Mouse (Mus musculus): ENCODE measurements around the gene Ovol3. TPM values are rescaled to one million over a fixed set of nuclear protein-coding genes. Genes with fewer than 3 reads are reported as not detected.
A peak's percentile ranks its signal among the peaks of the same experiment; 100 is the strongest.
"Not testable (repeated sequence)": the region's sequence is repeated elsewhere in the genome, so short reads cannot be mapped to it uniquely, and the experiment has no call there.

Ovol3 gene
- polyA plus RNA-seq, 1 experiment from 2014 or later: 0.19 TPM

DNA sequence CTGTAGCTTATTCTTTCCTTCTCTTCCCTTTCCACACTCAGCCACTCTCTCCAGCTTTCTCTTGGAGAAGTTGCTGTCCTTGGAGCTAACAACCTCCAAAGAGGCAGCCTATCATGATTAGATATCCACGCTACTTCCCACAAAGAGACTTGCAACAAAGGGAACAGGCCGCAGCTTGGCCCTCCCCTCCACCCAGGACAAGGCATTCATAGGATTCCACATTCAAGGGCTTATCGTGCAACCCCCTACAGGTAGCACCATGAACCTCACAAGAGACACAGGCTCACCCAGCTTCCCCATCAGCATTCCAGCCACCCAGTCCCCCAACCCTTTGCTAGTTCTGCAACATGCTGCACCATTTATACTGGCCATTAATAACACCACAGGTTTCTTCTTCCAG is 31.3 kb upstream of the Ovol3 start:
- WGBS: 70% methylated on average over 3 of the region's 3 CpGs

DNA sequence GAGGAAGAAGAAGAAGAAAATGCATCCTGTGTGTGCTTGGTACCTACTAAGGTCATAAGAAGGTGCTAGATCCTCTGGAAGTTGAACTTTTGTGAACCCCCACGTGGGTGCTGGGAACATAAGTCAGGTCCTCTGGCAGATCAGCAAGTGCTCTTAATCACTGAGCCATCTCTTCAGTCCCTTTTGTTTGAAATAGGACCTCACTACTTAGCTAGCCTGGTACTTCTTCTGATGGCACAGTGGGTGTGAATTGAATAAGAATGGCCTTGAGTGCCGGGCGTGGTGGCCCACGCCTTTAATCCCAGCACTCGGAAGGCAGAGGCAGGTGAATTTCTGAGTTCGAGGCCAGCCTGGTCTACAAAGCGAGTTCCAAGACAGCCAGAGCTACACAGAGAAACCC is 30.4 kb upstream of the Ovol3 start:
- Histone ChIP-seq H3K27me3 (ENCODE audit: control insufficient read depth, insufficient read depth, low read length) (no peaks in the 10 kb centered on the region), H3K9ac (ENCODE audit: low read length) (no peak overlapping the region), H3K4me1 (ENCODE audit: control insufficient read depth, insufficient read depth, low read length) (no peaks in the 10 kb centered on the region), H3K9me3 (replicated peaks; ENCODE audit: control insufficient read depth, low read length) (no peaks in the 10 kb centered on the region), H3K4me3 (replicated peaks; ENCODE audit: low read length) (no peak overlapping the region), H3K27ac (ENCODE audit: low read length) (no peak overlapping the region), H3K36me3 (ENCODE audit: control insufficient read depth, insufficient read depth, low read length) (0 out of 2 replicates have a peak, but pooled peaks cover 2% of the 10 kb centered on the region), H3K4me2 (ENCODE audit: low read depth, low read length) (no peak overlapping the region)
- WGBS: 81% methylated on average over 7 of the region's 7 CpGs
- ATAC-seq (ENCODE audit: insufficient read depth, low FRiP score): no peak

More for the DNA sequence above, 31.3 kb upstream of the Ovol3 start:
- no peaks in the 10 kb centered on the region for H3K36me3 ChIP-seq (ENCODE audit: control insufficient read depth, insufficient read depth, low read length)
- no peak for ATAC-seq (ENCODE audit: insufficient read depth, low FRiP score)
- no peak overlapping the region for H3K27ac ChIP-seq (ENCODE audit: low read length)
- H3K4me1 ChIP-seq (ENCODE audit: control insufficient read depth, insufficient read depth, low read length): no peaks in the 10 kb centered on the region
- no peak overlapping the region for H3K4me2 ChIP-seq (ENCODE audit: low read depth, low read length)
- H3K9me3 ChIP-seq (replicated peaks; ENCODE audit: control insufficient read depth, low read length): no peaks in the 10 kb centered on the region
- no peak overlapping the region for H3K4me3 ChIP-seq (replicated peaks; ENCODE audit: low read length)
- H3K27me3 ChIP-seq (ENCODE audit: control insufficient read depth, insufficient read depth, low read length): no peaks in the 10 kb centered on the region
- no peak overlapping the region for H3K9ac ChIP-seq (ENCODE audit: low read length)

GRCm38 (mm10) chr7:30265531-30265930 is 30.0 kb upstream of the Ovol3 start:
- Histone ChIP-seq H3K27ac (ENCODE audit: low read length) (no peak overlapping the region), H3K9ac (ENCODE audit: low read length) (no peak overlapping the region), H3K36me3 (ENCODE audit: control insufficient read depth, insufficient read depth, low read length) (0 out of 2 replicates have a peak, but pooled peaks cover 2% of the 10 kb centered on the region), H3K4me3 (replicated peaks; ENCODE audit: low read length) (no peak overlapping the region), H3K4me1 (ENCODE audit: control insufficient read depth, insufficient read depth, low read length) (no peaks in the 10 kb centered on the region), H3K9me3 (replicated peaks; ENCODE audit: control insufficient read depth, low read length) (no peaks in the 10 kb centered on the region), H3K27me3 (ENCODE audit: control insufficient read depth, insufficient read depth, low read length) (no peaks in the 10 kb centered on the region), H3K4me2 (ENCODE audit: low read depth, low read length) (no peak overlapping the region)
- ATAC-seq (ENCODE audit: insufficient read depth, low FRiP score): no peak
- 87% methylated on average over 5 of the region's 5 CpGs for WGBS

- no peaks in the 10 kb centered on the region for H3K9me3 ChIP-seq (replicated peaks; ENCODE audit: control insufficient read depth, low read length)
- H3K4me3 ChIP-seq (replicated peaks; ENCODE audit: low read length): no peak overlapping the region
- no peak overlapping the region for H3K4me2 ChIP-seq (ENCODE audit: low read depth, low read length)
- no peak overlapping the region for H3K9ac ChIP-seq (ENCODE audit: low read length)
- no peaks in the 10 kb centered on the region for H3K27me3 ChIP-seq (ENCODE audit: control insufficient read depth, insufficient read depth, low read length)
- 71% methylated on average over 2 of the region's 2 CpGs for whole genome bisulfite sequencing
- no peak for ATAC-seq (ENCODE audit: insufficient read depth, low FRiP score)
- no peaks in the 10 kb centered on the region for H3K4me1 ChIP-seq (ENCODE audit: control insufficient read depth, insufficient read depth, low read length)
- H3K36me3 ChIP-seq (ENCODE audit: control insufficient read depth, insufficient read depth, low read length): 0 out of 2 replicates have a peak, but pooled peaks cover 2% of the 10 kb centered on the region
- H3K27ac ChIP-seq (ENCODE audit: low read length): no peak overlapping the region
Measured at GRCm38 (mm10) chr7:30265041-30265440, 29.5 kb upstream of the Ovol3 start.

DNA sequence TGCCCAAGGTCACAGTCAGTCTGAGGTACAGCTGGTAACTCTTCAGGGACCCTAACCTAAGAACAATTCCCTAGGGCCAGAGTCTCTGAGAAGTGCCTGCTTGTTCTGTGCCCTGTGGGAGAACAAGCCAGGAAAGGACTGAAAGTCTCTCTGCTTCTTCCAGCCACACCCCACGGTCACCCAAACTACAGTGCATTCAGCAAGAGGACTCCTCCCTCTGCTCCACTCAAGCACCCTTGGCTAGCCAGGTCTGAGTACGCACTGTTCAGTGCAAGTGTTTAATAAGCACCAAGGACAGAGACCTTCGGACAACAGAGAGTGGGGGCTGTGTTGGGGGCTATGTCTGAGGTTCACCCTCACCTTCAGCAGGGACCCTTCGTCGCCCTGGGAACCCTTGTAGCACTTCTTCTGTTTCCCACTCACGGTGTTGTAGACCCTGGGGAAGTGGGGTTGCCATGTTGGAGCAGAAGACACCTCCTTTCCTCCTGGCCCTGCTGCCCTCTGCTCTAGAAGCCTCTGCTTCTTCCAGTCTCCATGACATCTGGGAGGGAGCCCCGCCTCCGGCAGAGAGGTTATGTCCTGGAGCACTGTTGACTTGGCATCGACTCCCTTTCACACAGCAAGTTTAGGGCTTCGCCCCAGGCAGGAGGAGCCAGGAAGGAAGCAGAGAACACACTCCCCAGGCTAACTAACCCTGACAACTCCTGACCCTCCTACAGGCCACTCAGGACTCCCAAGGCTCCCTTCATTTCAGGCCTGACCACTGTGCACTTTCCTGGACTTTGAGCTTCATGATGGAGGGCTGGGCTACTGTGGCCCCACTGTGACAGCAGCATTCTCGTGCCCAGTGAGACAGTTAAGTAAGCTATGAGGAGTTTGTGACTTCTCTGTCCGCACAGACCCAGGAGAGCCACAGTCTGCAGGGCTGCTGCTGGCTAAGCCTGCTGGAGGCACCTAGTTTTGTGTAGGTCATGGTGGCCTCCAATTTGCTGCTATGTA is 16.7 kb upstream of the Ovol3 start:
- Histone ChIP-seq H3K9me3 (replicated peaks; ENCODE audit: control insufficient read depth, low read length) (no peaks in the 10 kb centered on the region), H3K4me1 (ENCODE audit: control insufficient read depth, insufficient read depth, low read length) (no peaks in the 10 kb centered on the region), H3K27me3 (ENCODE audit: control insufficient read depth, insufficient read depth, low read length) (no peaks in the 10 kb centered on the region), H3K27ac (ENCODE audit: low read length) (no peak overlapping the region), H3K4me2 (ENCODE audit: low read depth, low read length) (no peak overlapping the region), H3K9ac (ENCODE audit: low read length) (no peak overlapping the region), H3K4me3 (replicated peaks; ENCODE audit: low read length) (no peak overlapping the region), H3K36me3 (ENCODE audit: control insufficient read depth, insufficient read depth, low read length) (no peaks in the 10 kb centered on the region)
- 71% methylated on average over 12 of the region's 12 CpGs for WGBS
- 0 out of 2 replicates have a peak, but pooled peaks have one; percentile 44 for ATAC-seq (ENCODE audit: insufficient read depth, low FRiP score)

- H3K27me3 ChIP-seq (ENCODE audit: control insufficient read depth, insufficient read depth, low read length); H3K4me2 ChIP-seq (ENCODE audit: low read depth, low read length); ATAC-seq (ENCODE audit: insufficient read depth, low FRiP score); H3K36me3 ChIP-seq (ENCODE audit: control insufficient read depth, insufficient read depth, low read length); H3K4me3 ChIP-seq (replicated peaks; ENCODE audit: low read length); H3K9ac ChIP-seq (ENCODE audit: low read length); H3K27ac ChIP-seq (ENCODE audit: low read length); H3K4me1 ChIP-seq (ENCODE audit: control insufficient read depth, insufficient read depth, low read length); H3K9me3 ChIP-seq (replicated peaks; ENCODE audit: control insufficient read depth, low read length): not testable (repeated sequence)
- WGBS: 85% methylated on average over 3 of the region's 3 CpGs
Measured at GRCm38 (mm10) chr7:30237374-30237773, 1.8 kb upstream of the Ovol3 start.

DNA sequence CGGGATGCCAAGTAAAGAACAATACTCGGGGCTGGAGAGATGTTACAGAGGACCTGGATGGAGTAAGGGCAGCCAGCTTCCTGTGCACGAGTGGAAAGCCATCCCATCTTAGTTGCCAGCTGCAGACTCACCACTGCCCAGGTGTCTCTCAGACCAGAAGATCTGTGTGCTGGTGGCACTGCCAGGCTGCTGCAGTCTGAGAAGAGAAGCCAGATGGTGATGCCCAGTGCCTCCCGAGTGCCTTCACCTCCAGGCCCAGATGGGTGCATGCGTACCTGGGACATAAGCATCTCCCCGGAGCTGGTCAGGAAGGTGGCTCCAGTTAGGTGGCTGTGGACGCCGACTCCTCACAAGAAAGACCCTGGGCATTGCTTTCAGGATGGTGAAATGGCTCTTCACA is 434 bp downstream of the Ovol3 start:
- no peak for ATAC-seq (ENCODE audit: insufficient read depth, low FRiP score)
- H3K27ac ChIP-seq (ENCODE audit: low read length): no peak overlapping the region
- H3K9me3 ChIP-seq (replicated peaks; ENCODE audit: control insufficient read depth, low read length): no peaks in the 10 kb centered on the region
- no peak overlapping the region for H3K9ac ChIP-seq (ENCODE audit: low read length)
- no peaks in the 10 kb centered on the region for H3K27me3 ChIP-seq (ENCODE audit: control insufficient read depth, insufficient read depth, low read length)
- 88% methylated on average over 8 of the region's 8 CpGs for WGBS
- H3K4me2 ChIP-seq (ENCODE audit: low read depth, low read length): no peak overlapping the region
- no peaks in the 10 kb centered on the region for H3K36me3 ChIP-seq (ENCODE audit: control insufficient read depth, insufficient read depth, low read length)
- H3K4me1 ChIP-seq (ENCODE audit: control insufficient read depth, insufficient read depth, low read length): peaks cover 14% of the 10 kb centered on the region
- H3K4me3 ChIP-seq (replicated peaks; ENCODE audit: low read length): no peak overlapping the region

DNA sequence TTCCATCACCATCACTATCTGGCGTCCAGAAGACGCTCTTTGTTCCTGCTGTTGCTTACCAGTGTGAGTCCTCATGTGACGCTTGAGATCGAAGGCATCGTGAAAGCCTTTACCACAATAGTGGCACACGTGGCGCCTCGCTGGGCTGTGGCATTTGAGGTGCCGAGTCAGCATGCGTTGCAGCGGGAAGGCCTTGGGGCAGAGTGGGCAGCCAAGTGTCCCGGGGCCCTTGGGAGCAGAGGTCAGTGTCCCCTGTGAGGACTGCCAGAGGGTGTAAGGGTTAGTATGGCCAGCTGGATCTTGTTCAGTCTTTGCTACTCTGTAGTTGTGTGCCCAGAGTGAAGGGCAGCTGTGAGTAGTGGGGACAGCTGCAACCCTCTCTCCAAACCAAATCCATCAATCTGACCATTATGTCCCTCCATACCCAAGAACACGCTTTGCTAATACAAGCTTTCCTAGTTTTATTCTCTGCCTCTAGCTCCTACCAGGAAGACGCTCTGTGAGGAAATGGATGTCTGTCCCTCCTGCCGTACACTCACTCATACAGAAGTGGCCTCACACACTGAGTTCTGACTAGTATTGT is 1.2 kb downstream of the Ovol3 start:
- Histone ChIP-seq H3K4me3 (replicated peaks; ENCODE audit: low read length) (no peak overlapping the region), H3K4me2 (ENCODE audit: low read depth, low read length) (no peak overlapping the region), H3K27ac (ENCODE audit: low read length) (no peak overlapping the region), H3K9me3 (replicated peaks; ENCODE audit: control insufficient read depth, low read length) (no peaks in the 10 kb centered on the region), H3K27me3 (ENCODE audit: control insufficient read depth, insufficient read depth, low read length) (no peaks in the 10 kb centered on the region), H3K36me3 (ENCODE audit: control insufficient read depth, insufficient read depth, low read length) (no peaks in the 10 kb centered on the region), H3K9ac (ENCODE audit: low read length) (no peak overlapping the region), H3K4me1 (ENCODE audit: control insufficient read depth, insufficient read depth, low read length) (peaks cover 14% of the 10 kb centered on the region)
- WGBS: 87% methylated on average over 15 of the region's 15 CpGs
- no peak for ATAC-seq (ENCODE audit: insufficient read depth, low FRiP score)

GRCm38 (mm10) chr7:30233387-30233786 is 2.1 kb downstream of the Ovol3 start:
- Histone ChIP-seq H3K4me2 (ENCODE audit: low read depth, low read length) (peak overlapping the region; percentile 81), H3K4me1 (ENCODE audit: control insufficient read depth, insufficient read depth, low read length) (peaks cover 14% of the 10 kb centered on the region), H3K9me3 (replicated peaks; ENCODE audit: control insufficient read depth, low read length) (no peaks in the 10 kb centered on the region), H3K27ac (ENCODE audit: low read length) (no peak overlapping the region), H3K9ac (ENCODE audit: low read length) (no peak overlapping the region), H3K36me3 (ENCODE audit: control insufficient read depth, insufficient read depth, low read length) (no peaks in the 10 kb centered on the region), H3K4me3 (replicated peaks; ENCODE audit: low read length) (no peak overlapping the region), H3K27me3 (ENCODE audit: control insufficient read depth, insufficient read depth, low read length) (no peaks in the 10 kb centered on the region)
- WGBS: 84% methylated on average over 20 of the region's 20 CpGs
- no peak for ATAC-seq (ENCODE audit: insufficient read depth, low FRiP score)
